36 mouse cellular contexts compared by ENCODE assay signal in genomic region chr1:45881228-45881832, GRCm38 (mm10). TPM values are rescaled to one million over a fixed set of nuclear protein-coding genes. Genes with fewer than 3 reads are reported as not detected.
DNase-seq lines count a peak whose midpoint lies in the region; ATAC-seq and TF ChIP-seq lines count a peak whose summit lies in the region.
"Had no signal": no experiment of that assay in that cellular context is flagged by ENCODE, and none has a peak within 500 bp of the region (broad histone marks: within the 10 kb centered on the region; RNA-seq: fewer than 3 reads in every experiment).

No protein-coding gene starts in this region.

- no peak for TF ChIP-seq CTCF in bone marrow macrophage, adult 2 months (IDR thresholded peaks at IDR 0.05; ENCODE audit: low read depth, low read length)

- no peak overlapping the region for H3K4me2 ChIP-seq in liver, embryonic 16.5 days (ENCODE audit: low read depth, low read length)
- H3K4me2 ChIP-seq in liver, embryonic 12.5 days, result no peak overlapping the region
- H3K4me2 ChIP-seq: embryonic facial prominence, embryonic 13.5 days; intestine, embryonic 15.5 days; limb, embryonic 15.5 days; lung, embryonic 15.5 days; neural tube, embryonic 12.5 days had no signal

- DNase-seq in spleen, adult 12 weeks (ENCODE audit: low spot score), result no peak
- no peak for DNase-seq in adrenal gland, adult 8-10 months
- DNase-seq in ovary, adult 18-20 months (ENCODE audit: low spot score), result no peak
- DNase-seq: adrenal gland, adult 2 months; cerebellum, adult 2 months; cerebellum, postnatal 25 days; embryo, embryonic 11 days; gastrocnemius, adult 2 months; heart, postnatal 4 days; kidney, adult 9 months; kidney, postnatal 36 days; layer of hippocampus, adult 9-11 months; left cerebral cortex, postnatal 4 days; midbrain, embryonic 14.5 days; right cerebral cortex, postnatal 4 days; thymus, adult 18-20 months; thymus, postnatal 4 days had no signal

- WGBS in liver, embryonic 16.5 days (ENCODE audit: insufficient replicate concordance), result 33% methylated on average over 3 of the region's 3 CpGs
- 43% methylated on average over 3 of the region's 3 CpGs for WGBS in liver, embryonic 12.5 days (ENCODE audit: insufficient replicate concordance)

- H3K27ac ChIP-seq in liver, embryonic 16.5 days (ENCODE audit: low read length), result no peak overlapping the region
- no peak overlapping the region; the same call in 1 of the 2 replicates for H3K27ac ChIP-seq in liver, embryonic 12.5 days
- peak overlapping the region; percentile 100 for H3K27ac ChIP-seq in bone marrow macrophage, adult 2 months (ENCODE audit: insufficient read depth, low read depth, low read length)
- H3K27ac ChIP-seq: embryonic facial prominence, embryonic 13.5 days; gastrocnemius, adult 2 months; heart, embryonic 10.5 days; intestine, embryonic 15.5 days; left cerebral cortex, adult 2 months; limb, embryonic 15.5 days; lung, embryonic 15.5 days; neural tube, embryonic 12.5 days had no signal

- no peak overlapping the region for H3K9ac ChIP-seq in liver, embryonic 16.5 days (ENCODE audit: low read depth, low read length)
- H3K9ac ChIP-seq in liver, embryonic 12.5 days, result no peak overlapping the region
- H3K9ac ChIP-seq: embryonic facial prominence, embryonic 13.5 days; intestine, embryonic 15.5 days; limb, embryonic 15.5 days; lung, embryonic 15.5 days; neural tube, embryonic 12.5 days had no signal

- H3K4me1 ChIP-seq in liver, embryonic 16.5 days (ENCODE audit: control insufficient read depth, low read depth, low read length), result no peaks in the 10 kb centered on the region
- 0 out of 2 replicates have a peak, but pooled peaks cover 6% of the 10 kb centered on the region for H3K4me1 ChIP-seq in liver, embryonic 12.5 days
- peaks cover 21% of the 10 kb centered on the region for H3K4me1 ChIP-seq in bone marrow macrophage, adult 2 months (ENCODE audit: control insufficient read depth, insufficient read depth, low read length)
- H3K4me1 ChIP-seq: embryonic facial prominence, embryonic 13.5 days; heart, embryonic 10.5 days; limb, embryonic 15.5 days; lung, embryonic 15.5 days; neural tube, embryonic 12.5 days had no signal

- H3K9me3 ChIP-seq in liver, embryonic 16.5 days (replicated peaks; ENCODE audit: control insufficient read depth, low read length), result no peaks in the 10 kb centered on the region
- H3K9me3 ChIP-seq in liver, embryonic 12.5 days (replicated peaks), result no peaks in the 10 kb centered on the region
- H3K9me3 ChIP-seq: embryonic facial prominence, embryonic 13.5 days; heart, embryonic 10.5 days; intestine, embryonic 15.5 days; limb, embryonic 15.5 days; lung, embryonic 15.5 days; neural tube, embryonic 12.5 days had no signal

- no peaks in the 10 kb centered on the region for H3K27me3 ChIP-seq in liver, embryonic 16.5 days (ENCODE audit: control insufficient read depth, insufficient read depth, low read depth, low read length)
- H3K27me3 ChIP-seq in liver, embryonic 12.5 days (replicated peaks), result no peaks in the 10 kb centered on the region
- H3K27me3 ChIP-seq: embryonic facial prominence, embryonic 13.5 days; intestine, embryonic 15.5 days; limb, embryonic 15.5 days; lung, embryonic 15.5 days; neural tube, embryonic 12.5 days; Patski had no signal

- TF ChIP-seq POLR2A in bone marrow macrophage, adult 2 months (IDR thresholded peaks at IDR 0.05; ENCODE audit: borderline replicate concordance, low read depth, low read length), result no peak

- no peak overlapping the region for H3K4me3 ChIP-seq in liver, embryonic 16.5 days (ENCODE audit: low read depth, low read length)
- no peak overlapping the region for H3K4me3 ChIP-seq in liver, embryonic 12.5 days
- no peak overlapping the region for H3K4me3 ChIP-seq in bone marrow macrophage, adult 2 months (ENCODE audit: insufficient read depth, low read length)
- H3K4me3 ChIP-seq: embryonic facial prominence, embryonic 13.5 days; gastrocnemius, adult 2 months; heart, embryonic 10.5 days; intestine, embryonic 15.5 days; left cerebral cortex, adult 2 months; limb, embryonic 15.5 days; lung, embryonic 15.5 days; neural tube, embryonic 12.5 days had no signal

- no peaks in the 10 kb centered on the region for H3K36me3 ChIP-seq in liver, embryonic 16.5 days (ENCODE audit: control insufficient read depth, insufficient read depth)
- H3K36me3 ChIP-seq in liver, embryonic 12.5 days, result no peaks in the 10 kb centered on the region
- H3K36me3 ChIP-seq: embryonic facial prominence, embryonic 13.5 days; heart, embryonic 10.5 days; intestine, embryonic 15.5 days; limb, embryonic 15.5 days; lung, embryonic 15.5 days; neural tube, embryonic 12.5 days had no signal

- peak; percentile 32 for ATAC-seq in liver, embryonic 16.5 days (ENCODE audit: low read depth)
- ATAC-seq in liver, embryonic 12.5 days, result no peak
- peak; percentile 70 for ATAC-seq in megakaryocyte, adult 5-6 weeks (ENCODE audit: poor library complexity, severe bottlenecking)
- ATAC-seq: forebrain, embryonic 14.5 days; hindbrain, embryonic 16.5 days; intestine, embryonic 15.5 days; Patski had no signal

RNA-seq across cellular contexts. Expression of gene Gm5269, which starts 8.7 kb away (rescaled TPM):
- 0.15 and 0.63 TPM in 2 replicates for polyA plus RNA-seq in liver, embryonic 16.5 days (2015; fragmentation: Nextera tagmentation; extraction: Ambion mirVana)
- polyA plus RNA-seq in liver, embryonic 12.5 days (2016; fragmentation: Nextera tagmentation; extraction: Ambion mirVana), result not detected in 2 replicates
- polyA plus RNA-seq in bone marrow macrophage, adult 2 months (2012; ENCODE audit: insufficient read depth, insufficient read length, missing spikeins), result not detected in 2 replicates
- not detected in 2 replicates for total RNA-seq in megakaryocyte, adult 5-6 weeks (2015)
- not detected in 2 replicates for total RNA-seq in megakaryocyte, adult 5-6 weeks (2017)
- total RNA-seq in adrenal gland, adult 8-10 months (2022), result not detected
- total RNA-seq: adrenal gland, adult 2 months; gastrocnemius, adult 2 months; heart, postnatal 4 days; left cerebral cortex, adult 2 months; left cerebral cortex, postnatal 4 days; megakaryocyte-erythroid progenitor cell, adult 5-6 weeks had no signal
- polyA plus RNA-seq: adrenal gland, adult 2 months; cerebellum, adult 2 months; embryonic facial prominence, embryonic 13.5 days; forebrain, embryonic 14.5 days; frontal cortex, adult 2 months; gonadal fat pad, adult 2 months; heart, embryonic 10.5 days; heart, embryonic 16.5 days; hindbrain, embryonic 16.5 days; intestine, embryonic 15.5 days; limb, embryonic 15.5 days; lung, embryonic 15.5 days; midbrain, embryonic 14.5 days; neural tube, embryonic 12.5 days; Patski; stomach, embryonic 16.5 days had no signal

RNA-seq across cellular contexts. Expression of gene Slc40a1, which starts 45.0 kb away (rescaled TPM):
- 178 and 179 TPM in 2 replicates for polyA plus RNA-seq in liver, embryonic 16.5 days (2015; fragmentation: Nextera tagmentation; extraction: Ambion mirVana)
- 85.3 and 85.7 TPM in 2 replicates for polyA plus RNA-seq in liver, embryonic 12.5 days (2016; fragmentation: Nextera tagmentation; extraction: Ambion mirVana)
- polyA plus RNA-seq in bone marrow macrophage, adult 2 months (2012; ENCODE audit: insufficient read depth, insufficient read length, missing spikeins), result 35.5 and 36.3 TPM in 2 replicates
- 22.7 and 24.7 TPM in 2 replicates for total RNA-seq in megakaryocyte, adult 5-6 weeks (2015)
- total RNA-seq in megakaryocyte, adult 5-6 weeks (2017), result 18.0 and 22.0 TPM in 2 replicates
- 10 to 100 TPM; 11.2 to 26.8 (median 16.0) TPM for total RNA-seq in adrenal gland, adult 8-10 months (2022)
